Mouse (Mus musculus) lung, embryonic 14.5 days (tissue): ENCODE data around the gene Gnl3l. TPM values are rescaled to one million over a fixed set of nuclear protein-coding genes. Genes with fewer than 3 reads are reported as not detected.
A peak's percentile ranks its signal among the peaks of the same experiment; 100 is the strongest.

Source experiments
- ATAC-seq: fragments of 200-750 bp; cut with Nextera tagmentation; 2 replicates; pipeline ENCODE4 v1.8.0; 2017; ENCODE audit warnings: mild to moderate bottlenecking, moderate TSS enrichment, moderate library complexity; ENCODE audit not compliant: insufficient read depth
- DNase-seq: peaks from one replicate; pipeline ENCODE4 v3.0.0-alpha.2; 2015
- H3K27ac ChIP-seq: fragments of 300-500 bp; sonication (generic); 2 replicates; pipeline ENCODE4 v1.5.1; 2014; ENCODE audit warnings: low read depth, mild to moderate bottlenecking, moderate library complexity
- H3K27me3 ChIP-seq: fragments of 300-500 bp; sonication (generic); 2 replicates; pipeline ENCODE4 v1.6.1; 2014; ENCODE audit warnings: low read length, control low read depth; ENCODE audit not compliant: insufficient read depth
- H3K36me3 ChIP-seq: fragments of 300-500 bp; sonication (generic); 2 replicates; pipeline ENCODE4 v1.6.1; 2014; ENCODE audit warnings: control low read depth; ENCODE audit not compliant: insufficient read depth
- H3K4me1 ChIP-seq: fragments of 300-500 bp; sonication (generic); 2 replicates; pipeline ENCODE4 v1.6.1; 2014; ENCODE audit warnings: antibody characterized with exemption, control low read depth; ENCODE audit not compliant: insufficient read depth
- H3K4me2 ChIP-seq: fragments of 300-500 bp; sonication (generic); 2 replicates; pipeline ENCODE4 v1.6.1; 2014; ENCODE audit warnings: mild to moderate bottlenecking
- H3K4me3 ChIP-seq: fragments of 300-500 bp; sonication (generic); 2 replicates; pipeline ENCODE4 v1.5.1; 2014; ENCODE audit warnings: low read depth, low read length
- H3K9ac ChIP-seq: fragments of 300-500 bp; sonication (generic); 2 replicates; pipeline ENCODE4 v1.6.1; 2014
- H3K9me3 ChIP-seq: fragments of 300-500 bp; sonication (generic); 2 replicates; pipeline ENCODE4 v1.6.1; 2016; ENCODE audit warnings: low read depth, low read length, control low read depth
- CTCF ChIP-seq: IDR thresholded peaks from 2 replicates; pipeline ENCODE4 v1.5.1; 2016; ENCODE audit warnings: antibody characterized with exemption, low read depth
- WGBS: fragments of 180-500 bp; shearing (Covaris S2); extraction: QIAGEN DNeasy Blood & Tissue Kit; methylation state at CpG from one replicate; pipeline ENCODE4 v1.1.7; 2014; 5-methylcytosine and 5-hydroxymethylcytosine counted together
- polyA plus RNA-seq: library from polyadenylated mRNA; unstranded; fragments of >200 nt; fragmentation: Nextera tagmentation; extraction: Ambion mirVana; gene quantifications from 2 replicates; pipeline ENCODE4 v1.2.1, GENCODE M21; 2014

Gene Gnl3l
- polyA plus RNA-seq, 1 experiment from 2014 or later, result 29.4 TPM

DNA sequence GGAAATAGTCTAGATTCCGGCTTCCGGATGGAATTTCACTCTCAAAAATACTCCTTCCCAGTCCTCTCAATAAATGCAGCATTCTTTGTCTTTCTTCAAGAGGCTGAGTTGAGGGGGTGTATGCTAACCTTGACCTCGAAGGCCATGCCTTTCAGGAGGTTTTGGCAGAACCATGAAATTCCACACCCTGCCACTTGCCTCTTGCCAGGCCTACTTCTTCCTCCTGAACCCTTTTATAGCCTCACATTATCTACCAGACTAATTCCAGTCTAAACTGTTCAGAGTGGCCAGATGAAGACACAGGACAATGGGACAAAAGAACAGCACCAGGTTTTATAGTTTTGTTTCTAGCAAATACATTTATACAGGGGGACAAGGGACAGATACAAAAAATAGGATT, 14.3 kb upstream of the Gnl3l start:
- WGBS, result 37% methylated on average over 3 of the region's 3 CpGs
- no peaks in the 10 kb centered on the region for H3K4me1 ChIP-seq
- TF ChIP-seq CTCF, result no peak

DNA sequence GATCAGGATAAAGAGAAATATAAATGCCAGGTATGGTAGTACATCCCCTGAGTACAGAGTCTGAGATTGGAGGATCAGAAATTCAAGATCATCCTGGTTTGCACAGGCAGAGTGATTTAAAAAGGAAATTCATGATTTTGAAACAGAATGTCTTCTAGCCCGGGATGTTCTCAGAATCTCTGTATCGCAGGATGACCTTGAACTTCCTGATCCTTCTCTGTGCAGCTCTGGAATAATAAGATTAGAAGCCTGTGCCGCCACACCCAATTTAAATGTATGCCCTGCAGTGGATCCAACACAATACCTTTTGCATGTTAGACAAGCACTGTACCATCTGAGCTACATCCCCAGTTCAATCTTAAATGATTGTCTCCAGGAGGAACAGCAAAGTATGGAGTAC, 1.7 kb upstream of the Gnl3l start:
- Histone ChIP-seq H3K4me1 (no peaks in the 10 kb centered on the region), H3K9me3 (no peaks in the 10 kb centered on the region), H3K4me2 (peak overlapping the region; percentile 61), H3K27ac (no peak overlapping the region), H3K9ac (no peak overlapping the region), H3K27me3 (no peaks in the 10 kb centered on the region), H3K4me3 (no peak overlapping the region), H3K36me3 (0 out of 2 replicates have a peak, but pooled peaks cover 7% of the 10 kb centered on the region)
- no peak for DNase-seq
- ATAC-seq, result no peak
- TF ChIP-seq CTCF, result no peak
- WGBS, result 76% methylated on average over 3 of the region's 3 CpGs

More for the DNA sequence above, 14.3 kb upstream of the Gnl3l start:
- no peak for ATAC-seq
- no peak overlapping the region for H3K4me3 ChIP-seq
- H3K9me3 ChIP-seq, result no peaks in the 10 kb centered on the region
- peak; percentile 40 for DNase-seq
- H3K4me2 ChIP-seq, result no peak overlapping the region
- H3K9ac ChIP-seq, result no peak overlapping the region
- 0 out of 2 replicates have a peak overlapping the region, but pooled peaks have one; percentile 54 for H3K27ac ChIP-seq
- no peaks in the 10 kb centered on the region for H3K27me3 ChIP-seq
- no peaks in the 10 kb centered on the region for H3K36me3 ChIP-seq

DNA sequence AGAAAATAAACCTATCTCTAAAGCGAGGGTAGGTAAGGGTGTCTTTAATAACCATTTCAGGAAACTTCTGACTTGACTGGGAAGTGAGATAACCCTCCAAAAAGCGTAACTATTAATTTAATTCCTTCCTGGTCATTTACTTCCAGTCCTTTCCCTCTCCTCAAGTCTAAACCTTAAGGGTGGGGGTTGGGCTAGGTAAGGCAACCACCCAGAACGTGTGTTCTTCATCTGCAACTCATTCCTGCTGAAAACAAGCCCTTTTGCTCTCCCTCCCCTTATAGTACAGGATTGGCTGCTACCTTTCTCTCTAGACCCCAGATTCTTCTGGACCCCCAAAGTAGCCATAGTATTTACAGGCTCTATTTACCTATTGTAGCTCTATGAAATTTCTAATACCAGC, 775 bp upstream of the Gnl3l start:
- Histone ChIP-seq H3K4me1 (no peaks in the 10 kb centered on the region), H3K9me3 (no peaks in the 10 kb centered on the region), H3K4me2 (peak overlapping the region; percentile 61), H3K36me3 (0 out of 2 replicates have a peak, but pooled peaks cover 8% of the 10 kb centered on the region), H3K27ac (peak overlapping the region; percentile 67), H3K9ac (peak overlapping the region; percentile 40), H3K27me3 (no peaks in the 10 kb centered on the region), H3K4me3 (peak overlapping the region; percentile 45)
- DNase-seq, result no peak
- WGBS, result 0% methylated on average over 3 of the region's 3 CpGs
- no peak for ATAC-seq
- TF ChIP-seq CTCF, result no peak

DNA sequence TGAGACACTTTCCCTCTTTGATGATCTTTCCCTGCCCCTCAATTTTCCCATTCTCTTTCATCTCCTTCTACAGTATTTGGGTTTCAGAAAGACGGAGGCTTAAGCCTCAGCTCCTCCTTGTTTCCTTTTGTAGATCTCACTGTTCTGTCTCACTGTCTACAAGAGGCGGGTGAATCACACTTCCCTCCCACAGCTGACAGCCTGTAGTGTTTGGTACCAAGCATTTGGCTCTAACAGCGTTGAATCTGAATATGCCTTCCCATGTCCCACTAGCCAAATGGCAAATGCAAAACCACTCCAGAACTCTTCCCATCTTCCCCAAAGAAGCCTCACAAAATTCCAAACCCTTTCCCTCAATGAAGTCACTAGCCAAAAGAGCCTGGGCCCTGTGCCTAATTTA, 20.3 kb downstream of the Gnl3l start:
- no peaks in the 10 kb centered on the region for H3K4me1 ChIP-seq
- no peak overlapping the region for H3K4me2 ChIP-seq
- H3K9me3 ChIP-seq, result no peaks in the 10 kb centered on the region
- TF ChIP-seq CTCF, result no peak
- no peak overlapping the region for H3K27ac ChIP-seq
- H3K9ac ChIP-seq, result no peak overlapping the region
- H3K36me3 ChIP-seq, result peaks cover 58% of the 10 kb centered on the region
- ATAC-seq (no peak), DNase-seq (no peak)
- no peaks in the 10 kb centered on the region for H3K27me3 ChIP-seq
- H3K4me3 ChIP-seq, result no peak overlapping the region
- 82% methylated on average over 3 of the region's 3 CpGs for WGBS

DNA sequence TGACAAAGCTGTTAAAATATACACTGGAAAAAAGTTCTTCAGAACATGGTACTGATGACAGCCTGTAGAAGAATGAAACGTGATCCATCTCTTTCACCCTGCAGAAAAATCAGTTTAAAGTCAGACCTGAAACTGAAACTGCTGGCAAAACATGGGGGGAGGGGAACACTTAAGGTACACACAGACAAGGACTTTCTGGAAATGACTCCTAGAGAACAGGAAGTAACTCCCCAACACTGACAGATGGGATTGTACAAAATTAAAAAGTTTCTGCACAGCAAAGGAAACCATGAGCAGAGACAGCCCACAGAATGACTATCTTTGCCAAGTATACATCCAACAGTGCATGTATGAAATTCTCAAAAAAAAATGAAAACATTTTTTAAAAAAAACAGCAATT, 35.5 kb downstream of the Gnl3l start:
- H3K9me3 ChIP-seq, result no peaks in the 10 kb centered on the region
- H3K4me2 ChIP-seq, result no peak overlapping the region
- H3K4me1 ChIP-seq, result no peaks in the 10 kb centered on the region
- H3K36me3 ChIP-seq, result peaks cover 24% of the 10 kb centered on the region
- no peak overlapping the region for H3K27ac ChIP-seq
- H3K4me3 ChIP-seq, result no peak overlapping the region
- DNase-seq (no peak), ATAC-seq (no peak)
- WGBS, result 46% methylated on average over 1 of the region's 1 CpGs
- TF ChIP-seq CTCF, result no peak
- no peak overlapping the region for H3K9ac ChIP-seq
- H3K27me3 ChIP-seq, result no peaks in the 10 kb centered on the region

DNA sequence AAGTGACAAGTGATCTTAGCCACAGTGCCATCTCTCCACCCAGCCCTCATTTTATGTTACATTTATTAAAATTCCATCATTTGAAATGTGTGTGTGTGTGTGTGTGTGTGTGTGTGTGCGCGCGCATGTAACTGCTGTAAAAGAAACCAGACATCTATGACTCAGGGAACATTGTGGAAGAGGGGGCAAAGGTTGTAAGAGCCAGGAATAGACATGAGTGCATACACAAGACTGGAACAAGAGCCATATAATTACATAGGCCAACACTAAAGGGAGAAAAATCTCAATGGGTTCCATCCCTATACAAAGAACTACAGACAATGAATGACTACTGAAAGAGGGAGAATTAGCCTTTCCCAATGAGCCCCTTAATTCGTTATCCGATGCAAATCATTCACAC, 41.7 kb downstream of the Gnl3l start:
- Histone ChIP-seq H3K4me2 (no peak overlapping the region), H3K27ac (no peak overlapping the region), H3K36me3 (no peaks in the 10 kb centered on the region), H3K4me1 (no peaks in the 10 kb centered on the region), H3K9me3 (no peaks in the 10 kb centered on the region), H3K27me3 (no peaks in the 10 kb centered on the region), H3K4me3 (no peak overlapping the region), H3K9ac (no peak overlapping the region)
- TF ChIP-seq CTCF, result no peak
- ATAC-seq (no peak), DNase-seq (no peak)
- WGBS, result 95% methylated on average over 5 of the region's 5 CpGs

DNA sequence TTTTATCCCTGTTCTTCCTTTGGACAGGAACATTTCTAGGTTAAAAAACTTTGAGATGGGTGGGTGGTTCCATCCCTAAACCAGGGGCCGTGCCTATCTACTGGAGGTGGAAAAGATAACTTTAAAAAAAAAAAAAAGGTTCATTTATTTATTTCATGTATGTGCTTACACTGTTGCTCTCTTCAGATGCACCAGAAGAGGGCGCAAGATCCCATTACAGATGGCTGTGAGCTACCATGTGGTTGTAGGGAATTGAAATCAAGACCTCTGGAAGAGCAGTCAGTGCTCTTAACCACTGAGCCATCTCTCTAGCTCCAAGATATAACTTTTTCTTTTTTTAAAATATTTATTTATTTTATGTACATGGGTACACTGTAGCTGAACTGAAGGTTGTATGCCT, 54.1 kb downstream of the Gnl3l start:
- H3K4me3 ChIP-seq, result no peak overlapping the region
- WGBS, result 23% methylated on average over 2 of the region's 2 CpGs
- H3K4me1 ChIP-seq, result no peaks in the 10 kb centered on the region
- no peaks in the 10 kb centered on the region for H3K27me3 ChIP-seq
- no peak overlapping the region for H3K9ac ChIP-seq
- no peaks in the 10 kb centered on the region for H3K36me3 ChIP-seq
- no peaks in the 10 kb centered on the region for H3K9me3 ChIP-seq
- ATAC-seq (no peak), DNase-seq (peak; percentile 11)
- H3K4me2 ChIP-seq, result no peak overlapping the region
- peak; percentile 26 for TF ChIP-seq CTCF
- H3K27ac ChIP-seq, result no peak overlapping the region

DNA sequence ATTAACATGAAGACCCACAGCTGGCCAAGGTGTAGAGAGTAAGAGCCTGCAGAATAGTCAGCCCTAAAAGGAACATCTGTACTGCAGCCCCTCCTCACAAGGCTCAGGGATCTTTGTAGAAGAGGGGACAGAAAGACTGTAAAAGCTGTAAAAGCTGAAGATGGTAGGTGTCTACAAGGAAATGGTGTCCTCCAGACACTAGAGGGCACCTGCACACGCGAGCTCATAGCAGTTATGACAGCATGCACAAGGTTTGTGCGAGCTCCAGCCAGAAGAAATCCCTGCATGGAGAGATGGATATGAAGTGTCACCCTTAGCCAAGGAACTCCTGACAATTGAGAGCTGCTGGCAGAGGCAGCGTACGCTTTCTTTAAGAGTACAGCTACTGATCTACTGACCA, 56.4 kb downstream of the Gnl3l start:
- H3K4me2 ChIP-seq, result no peak overlapping the region

More for the DNA sequence above, 56.4 kb downstream of the Gnl3l start:
- ATAC-seq (no peak), DNase-seq (peak; percentile 36)
- Histone ChIP-seq H3K4me1 (no peaks in the 10 kb centered on the region), H3K27me3 (no peaks in the 10 kb centered on the region), H3K9ac (no peak overlapping the region), H3K27ac (no peak overlapping the region), H3K9me3 (no peaks in the 10 kb centered on the region), H3K4me3 (no peak overlapping the region), H3K36me3 (no peaks in the 10 kb centered on the region)
- WGBS, result 54% methylated on average over 5 of the region's 5 CpGs
- TF ChIP-seq CTCF, result peak; percentile 39
